Mouse (Mus musculus) heart, postnatal 4 days (tissue): ENCODE data around the gene Pkd1. TPM values are rescaled to one million over a fixed set of nuclear protein-coding genes. Genes with fewer than 3 reads are reported as not detected.
A peak's percentile ranks its signal among the peaks of the same experiment; 100 is the strongest.

ENCODE experiments used
- DNase-seq: peaks from one replicate; pipeline ENCODE4 v3.0.0; 2021
- microRNA-seq, 2 experiments: library from miRNA; unstranded; fragments of <30 nt; microRNA quantifications; one replicate each; pipeline ENCODE4 v1.2.0; 2021 to 2022
- total RNA-seq, 2 experiments: library from RNA; stranded (reverse); gene quantifications; 2 replicates each; pipeline ENCODE4 v1.2.3; 2021

Gene Pkd1
- total RNA-seq, 2 experiments from 2014 or later: 50.1 to 52.6 TPM

DNA sequence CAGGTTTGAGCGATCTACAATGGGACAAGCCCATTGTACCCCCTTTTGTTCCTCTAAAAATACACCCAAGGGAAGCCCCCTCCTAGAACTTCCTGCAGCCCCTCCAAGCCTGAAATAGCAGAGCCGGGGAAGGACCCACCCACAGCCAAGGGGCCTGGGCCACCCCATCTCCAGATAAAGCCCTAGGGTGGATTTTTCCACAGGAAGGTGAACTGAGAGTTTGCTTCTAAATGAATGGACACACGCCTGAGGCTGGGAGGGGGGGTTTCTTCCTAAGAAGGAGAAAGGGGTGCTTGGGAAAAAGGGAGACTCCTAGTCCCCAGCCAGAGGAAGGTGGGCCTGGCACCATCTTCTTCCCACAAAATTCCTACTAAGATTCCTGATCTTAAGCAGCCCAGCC is 96.3 kb downstream of the Pkd1 start:
- DNase-seq: peak; percentile 45

Small RNA genes lying within 50 kb of the gene (microRNA-seq; reads per million reads assigned to microRNA genes)
- 0.35 to 0.61 reads per million in 2 experiments for gene Gm24589

Other genes starting within 250 kb of the Pkd1 start
- gene Abca17, start 198.8 kb upstream of the Pkd1 start, total RNA-seq: under 1 TPM in 1 of 2 experiments, not detected in 1; 0.05 TPM
- gene Abca3, start 197.9 kb upstream of the Pkd1 start, total RNA-seq: 10 to 100 TPM; 14.7 to 16.8 TPM
- 100 to 1,000 TPM; 130 to 135 TPM for gene Rnps1, start 135.3 kb upstream of the Pkd1 start, total RNA-seq
- gene Eci1, start 123.2 kb upstream of the Pkd1 start, total RNA-seq: 100 to 1,000 TPM; 323 to 342 TPM
- gene Dnase1l2, start 106.7 kb upstream of the Pkd1 start, total RNA-seq: 1 to 10 TPM; 1.0 to 1.5 TPM
- 10 to 100 TPM; 17.3 to 19.3 TPM for gene E4f1, start 79.5 kb upstream of the Pkd1 start, total RNA-seq
- 10 to 100 TPM; 46.5 to 49.3 TPM for gene Pgp, start 79.4 kb upstream of the Pkd1 start, total RNA-seq
- under 1 TPM in 1 of 2 experiments, not detected in 1; 0.29 TPM for gene Bricd5, start 76.0 kb upstream of the Pkd1 start, total RNA-seq
- 10 to 100 TPM; 14.9 to 16.3 TPM for gene Mlst8, start 70.8 kb upstream of the Pkd1 start, total RNA-seq
- gene Caskin1, start 61.2 kb upstream of the Pkd1 start, total RNA-seq: under 1 TPM; 0.34 to 0.91 TPM
- gene Traf7, start 21.9 kb upstream of the Pkd1 start, total RNA-seq: 100 to 1,000 TPM in 1 of 2 experiments, 10 to 100 TPM in 1; 97.6 to 106 TPM
- gene Rab26, start 15.6 kb upstream of the Pkd1 start, total RNA-seq: under 1 TPM; 0.27 to 0.38 TPM
- gene Tsc2, start 82.8 kb downstream of the Pkd1 start, total RNA-seq: 10 to 100 TPM; 82.9 to 87.9 TPM
- gene Nthl1, start 82.8 kb downstream of the Pkd1 start, total RNA-seq: 1 to 10 TPM; 4.0 TPM
- gene Slc9a3r2, start 100.5 kb downstream of the Pkd1 start, total RNA-seq: 10 to 100 TPM; 61.8 to 75.0 TPM
- gene Npw, start 108.6 kb downstream of the Pkd1 start, total RNA-seq: not detected
- 10 to 100 TPM; 26.0 to 26.6 TPM for gene Zfp598, start 119.9 kb downstream of the Pkd1 start, total RNA-seq
- gene Syngr3, start 140.1 kb downstream of the Pkd1 start, total RNA-seq: under 1 TPM; 0.14 to 0.27 TPM
- 10 to 100 TPM; 23.3 to 25.6 TPM for gene Gfer, start 146.3 kb downstream of the Pkd1 start, total RNA-seq
- gene Noxo1, start 146.4 kb downstream of the Pkd1 start, total RNA-seq: 1 to 10 TPM; 1.9 to 2.1 TPM
- gene Tbl3, start 157.8 kb downstream of the Pkd1 start, total RNA-seq: 10 to 100 TPM; 25.2 to 29.2 TPM
- gene Rnf151, start 168.2 kb downstream of the Pkd1 start, total RNA-seq: not detected
- gene Rps2, start 168.3 kb downstream of the Pkd1 start, total RNA-seq: 100 to 1,000 TPM; 734 to 782 TPM
- 100 to 1,000 TPM; 684 to 725 TPM for gene Ndufb10, start 174.6 kb downstream of the Pkd1 start, total RNA-seq
- gene Rpl3l, start 178.0 kb downstream of the Pkd1 start, total RNA-seq: 10 to 100 TPM; 19.5 TPM
- gene Msrb1, start 186.8 kb downstream of the Pkd1 start, total RNA-seq: 10 to 100 TPM; 74.4 to 83.3 TPM
- gene Hs3st6, start 203.2 kb downstream of the Pkd1 start, total RNA-seq: under 1 TPM in 1 of 2 experiments, not detected in 1; 0.20 TPM